Mouse (Mus musculus) monocyte, adult 5-6 weeks (primary cell): ENCODE measurements around the gene Smim4. TPM values are rescaled to one million over a fixed set of nuclear protein-coding genes. Genes with fewer than 3 reads are reported as not detected.

Source experiments
- ATAC-seq: fragments of 153-309, 156-312 bp; replicated peaks from 2 replicates; pipeline ENCODE4 v1.8.0; 2017; ENCODE audit warnings: mild to moderate bottlenecking; ENCODE audit not compliant: low TSS enrichment, insufficient number of reproducible peaks, severe bottlenecking, poor library complexity, low FRiP score
- total RNA-seq: library from RNA; stranded (forward); fragments of 200-1000, 200-491, 200-594 nt; gene quantifications from 3 replicates; pipeline ENCODE4 v1.2.3, GENCODE M21; 2017

The Smim4 gene
- total RNA-seq, 1 experiment from 2014 or later = 40.4 TPM

DNA sequence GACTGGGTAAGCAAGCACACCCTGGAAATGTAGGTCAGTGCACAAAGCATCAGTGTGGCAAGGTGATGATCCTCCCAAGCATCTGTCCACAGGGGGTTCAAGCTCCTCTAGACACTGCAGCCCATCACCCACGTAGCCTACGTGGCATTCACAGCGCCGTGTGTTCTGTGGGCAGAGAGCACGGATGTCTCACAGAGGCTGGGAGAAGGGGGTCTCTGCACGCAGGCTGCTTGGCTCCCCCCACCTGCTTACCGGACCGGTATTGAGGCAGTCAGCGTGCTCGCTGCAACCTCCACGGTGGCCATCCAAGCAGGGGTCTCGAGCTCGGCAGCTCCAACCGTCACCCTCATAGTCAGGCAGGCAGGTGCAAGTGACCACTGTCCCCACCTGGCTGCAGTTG lies 12.3 kb upstream of the Smim4 start:
- no peak for ATAC-seq

DNA sequence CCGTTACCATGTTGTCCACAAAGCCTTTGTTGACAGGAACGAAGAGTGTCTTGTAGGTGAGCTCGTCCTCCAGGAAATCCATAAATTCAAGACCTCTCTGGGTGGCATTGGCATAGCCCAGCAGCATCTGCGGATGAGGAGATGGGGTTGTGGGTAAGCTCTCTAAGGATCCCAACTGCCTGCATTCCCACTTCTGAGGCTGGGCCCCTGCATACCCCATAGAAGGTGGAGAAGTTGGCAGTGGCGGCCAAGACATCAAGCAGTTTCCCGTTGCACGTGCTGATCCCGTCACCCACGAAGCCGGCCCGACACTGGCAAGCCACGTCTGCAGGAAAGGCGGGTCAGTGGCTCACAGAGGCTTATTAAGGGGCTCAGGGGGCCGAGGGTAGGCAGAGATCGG lies 11.4 kb upstream of the Smim4 start:
- no peak for ATAC-seq

DNA sequence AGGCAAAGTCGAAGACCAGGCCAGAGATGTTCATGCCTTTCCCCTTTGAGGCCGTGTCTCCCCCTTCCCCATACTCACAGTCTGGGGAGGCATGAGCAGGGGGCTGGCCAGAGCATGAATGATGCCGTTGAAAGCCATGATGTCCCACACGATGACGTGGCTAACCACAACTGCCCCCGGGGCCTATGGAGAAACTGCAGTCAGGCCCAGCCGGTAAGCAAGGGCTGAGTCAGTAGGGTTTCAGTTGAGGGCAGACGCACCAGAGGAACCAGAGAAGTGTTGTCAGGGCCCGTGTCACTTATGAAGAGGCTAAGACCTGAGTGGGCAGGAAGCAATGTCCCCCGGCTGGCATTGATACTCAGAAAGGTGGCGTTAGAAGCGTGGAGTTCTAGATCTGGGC lies 10.9 kb upstream of the Smim4 start:
- ATAC-seq = no peak

DNA sequence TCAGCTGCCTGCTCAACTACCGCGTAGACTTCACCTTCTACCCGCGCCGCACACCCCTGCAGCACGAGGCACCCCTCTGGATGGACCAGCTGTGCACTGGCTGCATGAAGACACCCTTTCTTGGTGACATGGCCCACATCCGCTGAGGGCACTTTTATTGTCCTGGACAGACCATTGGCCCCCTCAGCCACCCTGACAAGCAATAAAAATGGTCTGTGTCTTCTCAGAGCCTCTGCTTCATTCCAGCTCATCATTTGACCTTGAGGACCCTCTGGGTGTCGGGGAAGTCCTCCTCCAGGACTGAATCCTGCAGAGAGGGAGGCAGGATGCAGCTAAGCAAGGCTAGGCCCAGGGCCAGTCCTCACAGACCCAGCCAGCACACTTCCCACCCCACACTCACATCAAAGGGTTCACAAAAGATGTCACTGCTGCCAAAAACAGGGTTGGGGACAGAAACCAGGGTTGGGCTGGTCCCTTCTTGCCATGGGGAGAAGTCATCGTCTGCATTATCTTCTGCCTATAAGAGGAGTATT lies 10.2 kb upstream of the Smim4 start:
- ATAC-seq = no peak

DNA sequence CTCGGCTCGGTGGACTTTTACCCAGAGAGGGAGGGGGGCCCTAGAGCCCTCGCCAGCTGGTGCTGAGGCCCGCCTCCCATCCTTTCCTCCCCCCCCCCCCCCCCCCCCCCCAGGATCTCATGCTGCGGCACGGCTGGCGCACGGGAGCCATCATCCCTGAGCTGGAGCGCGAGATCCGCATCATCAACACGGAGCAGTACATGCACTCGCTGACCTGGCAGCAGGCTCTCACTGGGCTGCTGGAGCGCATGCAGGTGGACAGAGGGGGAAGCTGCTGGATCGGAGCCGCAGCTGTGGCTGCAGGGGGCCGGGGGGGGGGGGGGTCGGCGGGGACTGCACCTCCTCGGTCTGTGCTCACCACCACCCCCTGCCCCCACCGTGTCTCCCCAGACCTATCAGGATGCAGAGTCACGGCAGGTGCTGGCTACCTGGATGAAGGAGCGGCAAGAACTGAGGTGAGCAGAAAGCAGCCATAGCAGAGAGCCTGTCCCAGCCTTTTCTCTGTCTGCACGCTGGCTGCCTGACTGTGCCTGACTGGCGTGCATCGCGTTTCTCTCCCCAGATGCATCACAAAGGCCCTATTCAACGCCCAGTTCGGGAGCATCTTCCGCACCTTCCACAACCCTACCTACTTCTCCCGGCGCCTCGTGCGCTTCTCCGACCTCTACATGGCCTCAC lies 9.6 kb upstream of the Smim4 start:
- ATAC-seq = no peak

DNA sequence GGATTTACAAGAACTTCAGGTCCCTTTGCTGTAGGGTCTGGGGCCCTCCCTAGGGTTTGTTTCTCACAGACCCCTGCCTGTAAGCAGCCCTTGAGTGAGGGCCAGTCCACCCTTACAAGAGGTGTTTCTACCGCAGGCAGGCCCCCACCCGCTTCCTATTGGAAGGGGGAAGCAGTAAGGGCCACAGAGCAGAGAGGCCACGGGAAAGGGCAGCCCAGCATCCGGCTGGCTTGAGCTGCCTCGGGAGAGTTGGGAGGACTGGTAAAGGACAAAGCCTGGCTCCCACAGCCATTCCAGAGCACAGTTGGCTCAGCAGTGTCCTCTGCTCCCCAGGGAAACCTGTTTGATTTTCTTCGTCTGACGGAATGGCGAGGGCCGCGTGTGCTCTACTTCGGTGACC lies 9.0 kb upstream of the Smim4 start:
- no peak for ATAC-seq

DNA sequence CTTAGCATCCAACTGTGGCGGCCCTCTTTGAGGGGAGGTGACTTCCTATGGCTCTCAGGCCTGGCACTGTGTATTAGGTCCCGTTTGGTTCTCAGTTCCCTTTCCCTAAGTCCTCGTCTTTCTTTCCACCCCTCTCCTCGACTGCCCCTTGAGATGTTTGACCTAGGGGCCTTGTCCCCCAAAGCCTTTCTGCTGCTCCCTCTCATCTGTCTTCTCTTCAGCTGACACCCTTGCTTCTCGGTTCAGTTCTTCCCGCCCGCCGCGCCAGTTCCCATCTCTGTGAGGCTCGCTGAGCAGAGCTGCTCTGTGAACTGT lies 8.5 kb upstream of the Smim4 start:
- no peak for ATAC-seq

DNA sequence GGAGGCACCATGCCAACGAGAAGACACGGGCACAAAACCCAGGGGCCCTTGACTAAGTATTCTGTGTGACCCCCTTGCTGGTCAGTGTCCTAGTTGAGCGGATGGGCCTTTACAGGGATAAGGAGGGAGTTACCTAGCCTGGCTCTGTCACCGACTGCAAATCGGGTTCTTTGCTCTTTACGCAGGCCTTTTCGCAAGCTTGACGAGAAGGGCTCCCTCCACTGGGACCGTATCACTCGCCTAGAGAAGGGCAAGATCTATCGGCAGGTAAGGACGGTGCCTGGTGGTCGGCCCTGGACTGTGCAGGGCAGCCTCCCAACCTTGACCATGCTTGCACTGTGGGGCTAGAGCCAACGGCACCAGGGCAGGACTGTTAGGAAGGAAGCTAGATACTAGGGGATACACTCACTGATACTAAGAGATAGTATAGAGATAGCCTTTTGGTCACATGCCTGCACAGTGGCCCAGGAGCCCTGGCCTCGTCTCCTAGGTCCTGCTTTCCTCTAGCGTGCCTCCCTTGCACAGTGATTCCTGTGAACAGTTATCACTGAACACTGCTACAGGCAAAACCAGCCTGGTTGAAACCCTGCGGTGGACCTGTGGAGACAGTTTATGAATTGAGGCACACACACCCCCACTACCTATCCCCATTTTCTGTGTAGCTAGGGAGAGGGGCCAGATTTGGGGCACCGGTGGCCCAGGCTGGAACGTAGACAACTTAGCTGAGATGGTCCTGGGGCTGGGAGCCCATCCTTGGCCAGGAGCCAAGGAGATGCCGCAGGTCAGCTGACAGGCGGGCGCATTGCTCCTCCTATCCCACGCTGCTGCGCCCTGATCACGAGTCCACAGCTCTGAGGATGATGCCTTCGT lies 7.9 kb upstream of the Smim4 start:
- no peak for ATAC-seq

DNA sequence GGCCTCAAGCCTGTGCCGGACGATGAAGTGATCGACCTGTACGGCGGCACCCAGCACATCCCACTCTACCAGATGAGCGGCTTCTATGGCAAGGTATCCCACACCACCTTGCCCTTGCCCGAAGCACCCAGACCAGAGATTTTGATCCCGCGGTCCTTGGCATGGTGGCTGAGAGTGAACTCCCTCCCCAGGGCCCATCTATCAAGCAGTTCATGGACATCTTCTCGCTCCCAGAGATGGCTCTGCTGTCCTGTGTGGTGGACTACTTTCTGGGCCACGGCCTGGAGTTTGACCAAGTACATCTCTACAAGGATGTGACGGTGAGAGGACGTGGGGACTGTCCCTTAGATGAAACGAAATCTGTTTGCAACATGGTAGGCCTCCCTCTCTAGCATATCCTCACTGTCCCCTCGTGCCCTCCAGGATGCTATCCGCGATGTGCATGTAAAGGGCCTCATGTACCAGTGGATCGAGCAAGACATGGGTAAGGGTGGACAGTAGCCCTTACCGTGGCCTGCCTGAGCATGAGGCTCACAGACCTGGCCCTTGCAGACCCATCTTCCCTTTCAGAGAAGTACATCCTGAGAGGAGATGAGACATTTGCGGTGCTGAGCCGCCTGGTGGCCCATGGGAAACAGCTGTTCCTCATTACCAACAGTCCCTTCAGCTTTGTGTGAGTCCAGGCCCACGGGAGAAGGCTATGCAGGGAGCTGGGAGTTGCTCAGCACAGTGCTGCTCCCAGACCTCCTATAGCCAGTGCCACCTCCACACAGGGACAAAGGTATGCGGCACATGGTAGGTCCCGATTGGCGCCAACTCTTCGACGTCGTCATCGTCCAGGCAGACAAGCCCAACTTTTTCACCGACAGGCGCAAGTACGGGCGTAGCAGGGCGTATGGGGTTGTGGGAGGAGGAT lies 7.0 kb upstream of the Smim4 start:
- no peak for ATAC-seq

DNA sequence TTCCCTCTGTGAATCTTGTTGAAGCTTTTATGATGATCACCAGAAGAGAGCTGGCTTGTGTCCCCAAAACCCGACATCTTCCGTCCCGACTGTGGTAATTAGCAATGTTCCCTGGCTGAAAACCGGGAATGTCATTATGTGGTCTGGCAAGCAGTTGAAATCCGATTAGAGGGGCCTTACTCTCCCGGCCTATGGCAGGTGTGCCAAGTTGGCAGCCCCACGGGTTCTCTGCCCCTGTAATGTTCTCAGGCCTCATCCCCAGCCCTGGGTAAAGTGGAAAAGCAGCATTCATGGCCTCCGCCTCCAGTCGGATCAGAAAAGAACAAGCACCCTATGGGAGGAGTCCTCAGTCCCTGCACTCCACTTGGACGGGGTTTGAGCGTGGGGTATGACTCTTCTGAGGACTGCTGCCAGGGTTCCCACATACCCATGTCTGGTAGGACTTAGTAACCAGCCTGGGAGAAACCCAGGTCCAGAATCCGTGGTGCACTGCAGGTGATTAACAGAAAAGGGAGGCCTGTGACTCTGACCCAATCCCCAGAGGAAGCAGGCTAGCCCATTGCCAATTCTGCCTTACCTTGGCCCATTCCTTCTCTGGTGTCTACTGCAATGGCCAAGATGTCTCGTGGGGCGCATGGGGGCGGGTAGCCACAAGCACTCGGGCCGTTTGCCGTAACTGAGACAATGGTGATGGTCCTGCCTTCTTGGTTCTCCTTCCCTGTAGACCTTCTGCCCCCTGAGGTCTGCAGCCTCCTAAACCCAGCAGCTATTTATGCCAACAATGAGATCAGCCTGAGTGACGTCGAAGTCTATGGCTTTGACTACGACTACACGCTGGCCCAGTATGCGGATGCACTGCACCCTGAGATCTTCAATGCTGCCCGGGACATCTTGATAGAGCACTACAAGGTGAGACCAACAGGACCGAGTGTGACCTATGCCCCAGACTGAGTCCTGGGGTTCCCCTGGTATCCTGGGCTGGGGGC lies 5.6 kb upstream of the Smim4 start:
- no peak for ATAC-seq

DNA sequence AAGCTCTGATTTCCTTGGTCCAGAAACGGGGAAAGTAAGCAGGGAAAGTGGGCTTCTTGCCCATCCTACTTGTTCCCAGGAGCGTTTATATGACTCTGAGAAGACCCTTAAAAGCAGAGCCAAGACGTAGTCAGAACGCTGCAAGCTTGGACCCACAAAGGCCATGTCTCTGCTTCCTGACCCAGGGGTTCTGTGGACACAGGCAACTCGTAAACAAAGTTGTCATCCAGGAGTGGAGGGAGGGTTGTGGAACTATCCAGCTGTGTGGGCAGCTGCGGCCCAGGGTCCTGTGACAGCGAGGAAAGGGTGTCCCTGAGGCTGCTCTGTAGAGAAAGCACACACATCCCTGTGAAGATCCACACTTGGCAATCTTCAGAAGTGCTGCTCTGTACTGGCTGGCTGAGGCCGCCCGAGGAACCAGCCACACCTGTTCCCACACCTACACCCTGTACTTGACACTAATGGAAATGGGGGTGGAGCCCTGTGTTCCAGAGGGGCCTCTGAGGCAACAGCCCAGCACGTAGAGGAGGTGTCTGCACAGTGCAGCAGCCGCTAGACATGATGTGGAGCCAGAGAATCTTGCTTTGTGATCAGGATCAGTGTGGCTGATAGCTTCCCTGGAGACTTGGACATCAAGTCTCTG lies 4.4 kb upstream of the Smim4 start:
- ATAC-seq = no peak

DNA sequence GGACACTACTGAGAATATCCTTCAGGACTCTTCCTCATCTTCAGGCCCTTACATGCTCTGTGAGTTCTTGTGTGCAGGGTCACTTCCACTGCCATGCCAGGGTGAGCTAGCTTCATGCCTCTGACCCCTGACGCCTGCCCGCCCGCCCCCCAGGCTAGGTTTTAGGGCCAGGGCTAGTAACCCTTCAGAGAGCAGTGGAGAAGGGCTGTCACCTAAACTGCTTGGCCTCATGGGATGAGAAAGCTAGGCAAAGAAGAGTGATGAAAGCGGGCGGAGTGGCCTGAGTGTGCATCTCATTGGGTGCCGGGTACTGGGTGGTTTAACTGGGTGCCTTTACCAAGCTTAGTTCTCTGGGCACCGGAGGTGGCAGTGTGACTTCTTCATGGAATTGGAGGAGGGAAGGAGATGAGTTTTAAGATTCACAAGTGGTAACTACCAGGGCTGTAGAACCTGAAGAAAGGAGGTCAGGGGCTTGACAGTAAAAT lies 3.8 kb upstream of the Smim4 start:
- ATAC-seq = no peak

DNA sequence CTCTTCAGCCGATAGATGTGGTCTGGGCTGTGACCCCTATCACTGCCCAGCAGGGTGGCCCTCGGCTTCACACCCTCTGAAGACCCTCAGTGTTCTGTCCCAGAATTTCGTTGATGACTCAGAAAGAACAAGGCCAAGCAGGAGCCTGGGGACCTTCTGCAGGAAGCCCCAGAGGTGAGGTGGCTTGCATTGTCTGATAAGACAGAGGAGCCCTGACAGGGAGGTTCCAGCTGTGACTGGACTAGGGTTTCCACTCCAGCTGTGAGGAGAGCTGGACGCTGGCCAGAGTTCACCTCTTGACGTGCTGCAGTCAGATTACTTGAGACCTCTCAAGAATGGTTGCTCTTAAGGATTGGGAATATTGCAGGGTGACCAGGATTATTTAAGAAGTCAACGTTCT lies 3.3 kb upstream of the Smim4 start:
- ATAC-seq = no peak

DNA sequence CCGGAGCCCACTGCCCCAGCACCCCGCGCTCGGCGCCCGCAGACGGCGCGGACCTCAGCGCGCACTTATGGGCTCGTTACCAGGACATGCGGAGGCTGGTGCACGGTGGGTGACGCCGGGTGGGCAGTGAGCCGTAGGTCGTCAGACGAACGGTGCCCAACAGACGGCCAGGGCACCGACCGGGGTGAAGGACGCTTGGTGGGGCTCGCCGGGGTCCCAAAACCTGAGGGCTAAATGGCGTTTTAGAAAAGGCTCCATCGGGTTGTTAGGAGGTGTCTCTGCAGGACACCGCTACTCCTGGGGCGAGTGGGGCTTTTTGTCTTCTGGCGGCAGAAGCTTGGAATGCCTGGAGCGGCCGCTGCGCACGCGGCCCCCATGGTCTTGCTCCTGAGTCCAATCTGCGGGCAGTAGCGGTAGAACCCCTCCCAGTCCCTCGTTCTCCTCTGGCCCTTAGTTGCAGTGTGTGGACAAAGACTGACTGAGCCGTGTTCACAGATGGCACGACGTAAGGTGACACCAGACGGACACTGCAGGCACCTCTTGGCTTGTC lies 2.6 kb upstream of the Smim4 start:
- ATAC-seq = no peak

DNA sequence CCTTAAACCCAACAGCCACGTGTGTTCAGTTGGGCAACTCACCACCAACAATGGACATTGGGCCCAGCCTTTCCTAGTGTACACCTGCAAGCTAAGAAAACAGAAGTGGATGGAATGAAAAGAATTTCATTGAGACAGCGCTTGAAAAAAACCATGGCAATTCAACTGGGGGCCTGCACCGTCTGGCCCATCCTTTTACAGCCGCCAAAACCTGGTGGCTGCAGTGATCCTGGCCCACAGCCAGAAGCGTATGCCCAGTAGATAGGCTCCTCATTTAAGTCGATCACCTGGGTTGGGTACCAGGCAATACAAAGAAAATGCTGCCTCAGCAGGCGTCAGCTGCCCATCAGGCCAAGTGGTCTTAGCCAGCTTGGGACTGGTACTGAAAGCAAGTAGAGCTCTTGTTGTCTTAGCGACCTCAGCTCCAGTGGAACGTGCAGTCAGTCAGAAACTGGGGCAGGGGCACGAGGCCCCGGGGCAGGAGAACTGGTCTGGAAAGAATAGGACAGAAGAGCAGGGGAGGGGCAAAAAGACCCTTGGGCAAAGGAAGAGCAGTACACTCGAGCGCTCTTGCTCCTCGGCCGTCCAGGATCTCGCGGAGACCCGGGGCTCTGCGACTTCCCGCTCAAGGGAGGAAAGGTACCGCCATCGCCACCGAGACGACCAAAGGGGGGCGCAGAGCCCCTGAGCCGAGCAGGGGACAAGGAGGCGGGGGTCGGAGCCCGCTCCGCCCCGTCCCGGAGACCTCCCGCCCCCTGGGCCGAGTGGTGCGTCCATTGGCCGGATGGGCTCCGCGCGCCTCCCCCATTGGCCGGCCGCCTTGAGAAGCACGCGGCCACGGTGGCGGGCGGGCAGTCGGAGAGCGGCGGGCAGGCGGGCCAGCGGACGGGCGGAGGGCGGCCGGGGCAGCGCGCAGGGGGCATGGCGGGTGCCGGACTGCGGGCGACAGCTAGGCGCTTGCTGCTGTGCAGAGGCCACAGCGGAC lies 1.8 kb upstream of the Smim4 start, which contains the start of gene Nt5dc2:
TSS of gene Nt5dc2 (plus strand) at position 818 of the 985 bp plus-strand sequence.
- ATAC-seq = peak; percentile 43; the same call in 1 of the 2 replicates
